Mouse (Mus musculus): ENCODE data around the gene Glp2r. TPM values are rescaled to one million over a fixed set of nuclear protein-coding genes. Genes with fewer than 3 reads are reported as not detected.

Gene Glp2r
- total RNA-seq, 1 experiment = not detected

- no peak overlapping the region for H3K27ac ChIP-seq (ENCODE audit: insufficient read depth, low read depth, low read length, poor library complexity, severe bottlenecking)
- H3K4me3 ChIP-seq (ENCODE audit: insufficient read depth in 1 of 2, low read depth in 1 of 2, low read length in 2 of 2, poor library complexity in 1 of 2, severe bottlenecking in 1 of 2) = no peak overlapping the region
- DNase-seq (ENCODE audit: low read depth, low spot score) = no peak
- TF ChIP-seq ZC3H11A (IDR thresholded peaks at IDR 0.05; ENCODE audit: borderline replicate concordance, low read depth, low read length) = no peak
- TF ChIP-seq HCFC1 (IDR thresholded peaks at IDR 0.05; ENCODE audit: borderline replicate concordance, insufficient read depth, low read length) = no peak
- no peak for TF ChIP-seq CHD2 (IDR thresholded peaks at IDR 0.05; ENCODE audit: low read depth, low read length)
- no peak for TF ChIP-seq MAFK (IDR thresholded peaks at IDR 0.05; ENCODE audit: insufficient read depth, low read depth, low read length)
- no peak for TF ChIP-seq ZNF384 (IDR thresholded peaks at IDR 0.05; ENCODE audit: low read depth, low read length)
- no peaks in the 10 kb centered on the region for H3K36me3 ChIP-seq (ENCODE audit: control insufficient read depth, insufficient read depth, low read length, poor library complexity, severe bottlenecking)
- 0 out of 4 replicates have a peak, but pooled peaks cover 0 to 3% of the 10 kb centered on the region in 2 experiments for H3K4me1 ChIP-seq (ENCODE audit: control insufficient read depth in 2 of 2, insufficient read depth in 2 of 2, low read length in 2 of 2, poor library complexity in 1 of 2)
- H3K9me3 ChIP-seq (ENCODE audit: control insufficient read depth, insufficient read depth, low read depth, low read length) = no peaks in the 10 kb centered on the region
- H3K9ac ChIP-seq (ENCODE audit: insufficient read depth, low read depth, low read length, poor library complexity, severe bottlenecking) = no peak overlapping the region
- in situ Hi-C loops (cut with MboI; ENCODE audit: low sequenced_read_pairs in 2 of 2, unreplicated experiment in 2 of 2) = no loop called here
Observed at GRCm38 (mm10) chr11:67638401-67638800, 132.6 kb downstream of the Glp2r start.

GRCm38 (mm10) chr11:67636905-67637586 is 133.9 kb downstream of the Glp2r start:
- in situ Hi-C loops (cut with MboI; ENCODE audit: low sequenced_read_pairs in 2 of 2, unreplicated experiment in 2 of 2) = no loop called here
- no peak for TF ChIP-seq HCFC1 (IDR thresholded peaks at IDR 0.05; ENCODE audit: borderline replicate concordance, insufficient read depth, low read length)
- TF ChIP-seq ZC3H11A (IDR thresholded peaks at IDR 0.05; ENCODE audit: borderline replicate concordance, low read depth, low read length) = no peak
- TF ChIP-seq CHD2 (IDR thresholded peaks at IDR 0.05; ENCODE audit: low read depth, low read length) = no peak
- TF ChIP-seq MAFK (IDR thresholded peaks at IDR 0.05; ENCODE audit: insufficient read depth, low read depth, low read length) = no peak
- TF ChIP-seq ZNF384 (IDR thresholded peaks at IDR 0.05; ENCODE audit: low read depth, low read length) = no peak
- Histone ChIP-seq H3K27ac (ENCODE audit: insufficient read depth, low read depth, low read length, poor library complexity, severe bottlenecking) (no peak overlapping the region), H3K9me3 (ENCODE audit: control insufficient read depth, insufficient read depth, low read depth, low read length) (no peaks in the 10 kb centered on the region), H3K9ac (ENCODE audit: insufficient read depth, low read depth, low read length, poor library complexity, severe bottlenecking) (no peak overlapping the region), H3K36me3 (ENCODE audit: control insufficient read depth, insufficient read depth, low read length, poor library complexity, severe bottlenecking) (no peaks in the 10 kb centered on the region), H3K4me3 (ENCODE audit: insufficient read depth in 1 of 2, low read depth in 1 of 2, low read length in 2 of 2, poor library complexity in 1 of 2, severe bottlenecking in 1 of 2) (no peak overlapping the region), H3K4me1 (ENCODE audit: control insufficient read depth in 2 of 2, insufficient read depth in 2 of 2, low read length in 2 of 2, poor library complexity in 1 of 2) (0 out of 4 replicates have a peak, but pooled peaks cover 0 to 3% of the 10 kb centered on the region in 2 experiments)
- no peak for DNase-seq (ENCODE audit: low read depth, low spot score)

- Histone ChIP-seq H3K27ac (ENCODE audit: insufficient read depth, low read depth, low read length, poor library complexity, severe bottlenecking) (no peak overlapping the region), H3K9me3 (ENCODE audit: control insufficient read depth, insufficient read depth, low read depth, low read length) (no peaks in the 10 kb centered on the region), H3K36me3 (ENCODE audit: control insufficient read depth, insufficient read depth, low read length, poor library complexity, severe bottlenecking) (no peaks in the 10 kb centered on the region), H3K9ac (ENCODE audit: insufficient read depth, low read depth, low read length, poor library complexity, severe bottlenecking) (no peak overlapping the region), H3K4me3 (ENCODE audit: insufficient read depth in 1 of 2, low read depth in 1 of 2, low read length in 2 of 2, poor library complexity in 1 of 2, severe bottlenecking in 1 of 2) (no peak overlapping the region), H3K4me1 (ENCODE audit: control insufficient read depth in 2 of 2, insufficient read depth in 2 of 2, low read length in 2 of 2, poor library complexity in 1 of 2) (0 out of 4 replicates have a peak, but pooled peaks cover 0 to 3% of the 10 kb centered on the region in 2 experiments)
- DNase-seq (ENCODE audit: low read depth, low spot score) = no peak
- no peak for TF ChIP-seq CHD2 (IDR thresholded peaks at IDR 0.05; ENCODE audit: low read depth, low read length)
- TF ChIP-seq HCFC1 (IDR thresholded peaks at IDR 0.05; ENCODE audit: borderline replicate concordance, insufficient read depth, low read length) = no peak
- TF ChIP-seq ZC3H11A (IDR thresholded peaks at IDR 0.05; ENCODE audit: borderline replicate concordance, low read depth, low read length) = no peak
- TF ChIP-seq ZNF384 (IDR thresholded peaks at IDR 0.05; ENCODE audit: low read depth, low read length) = no peak
- TF ChIP-seq MAFK (IDR thresholded peaks at IDR 0.05; ENCODE audit: insufficient read depth, low read depth, low read length) = no peak
- in situ Hi-C loops (cut with MboI; ENCODE audit: low sequenced_read_pairs in 2 of 2, unreplicated experiment in 2 of 2) = no loop called here
Observed at GRCm38 (mm10) chr11:67636201-67636600, 134.8 kb downstream of the Glp2r start.

DNA sequence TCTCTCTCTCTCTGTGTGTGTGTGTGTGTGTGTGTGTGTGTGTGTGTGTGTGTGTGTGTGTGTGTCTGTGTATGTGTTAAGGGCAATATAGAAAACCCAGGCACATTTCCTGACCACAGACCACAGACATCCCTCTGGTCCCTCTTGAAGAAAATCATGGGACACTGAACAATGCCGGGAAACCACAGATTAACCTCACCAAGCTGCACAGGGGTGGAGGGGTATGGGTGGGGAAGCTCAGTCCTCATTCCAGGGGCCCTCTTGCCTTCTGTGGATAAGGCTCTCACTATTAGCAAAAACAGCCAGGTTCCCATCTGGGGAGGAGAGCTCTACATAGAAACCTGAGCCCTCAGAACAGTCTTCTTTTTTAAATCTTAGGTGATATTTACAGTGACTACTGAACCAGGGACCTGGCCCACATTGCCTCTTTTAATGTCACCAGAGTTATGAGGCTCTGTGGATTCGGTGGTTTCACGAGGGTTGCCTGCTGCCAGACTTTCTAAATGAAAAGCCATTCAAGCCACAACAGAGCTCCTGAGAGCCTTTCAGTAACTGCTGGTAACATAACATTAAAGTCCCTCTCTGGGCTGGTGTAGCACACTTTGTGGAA is 137.2 kb downstream of the Glp2r start:
- Histone ChIP-seq H3K4me1 (ENCODE audit: control insufficient read depth in 2 of 2, insufficient read depth in 2 of 2, low read length in 2 of 2, poor library complexity in 1 of 2) (no peaks in the 10 kb centered on the region), H3K4me3 (ENCODE audit: insufficient read depth in 1 of 2, low read depth in 1 of 2, low read length in 2 of 2, poor library complexity in 1 of 2, severe bottlenecking in 1 of 2) (no peak overlapping the region), H3K9me3 (ENCODE audit: control insufficient read depth, insufficient read depth, low read depth, low read length) (no peaks in the 10 kb centered on the region), H3K36me3 (ENCODE audit: control insufficient read depth, insufficient read depth, low read length, poor library complexity, severe bottlenecking) (no peaks in the 10 kb centered on the region), H3K27ac (ENCODE audit: insufficient read depth, low read depth, low read length, poor library complexity, severe bottlenecking) (no peak overlapping the region), H3K9ac (ENCODE audit: insufficient read depth, low read depth, low read length, poor library complexity, severe bottlenecking) (no peak overlapping the region)
- no peak for TF ChIP-seq HCFC1 (IDR thresholded peaks at IDR 0.05; ENCODE audit: borderline replicate concordance, insufficient read depth, low read length)
- no peak for TF ChIP-seq ZC3H11A (IDR thresholded peaks at IDR 0.05; ENCODE audit: borderline replicate concordance, low read depth, low read length)
- TF ChIP-seq CHD2 (IDR thresholded peaks at IDR 0.05; ENCODE audit: low read depth, low read length) = no peak
- no peak for TF ChIP-seq MAFK (IDR thresholded peaks at IDR 0.05; ENCODE audit: insufficient read depth, low read depth, low read length)
- no peak for TF ChIP-seq ZNF384 (IDR thresholded peaks at IDR 0.05; ENCODE audit: low read depth, low read length)
- DNase-seq (ENCODE audit: low read depth, low spot score) = no peak
- in situ Hi-C loops (cut with MboI; ENCODE audit: low sequenced_read_pairs in 2 of 2, unreplicated experiment in 2 of 2) = no loop called here

All from ES-E14 (cell line).